Mouse (Mus musculus): ENCODE data around the gene Rchy1. TPM values are rescaled to one million over a fixed set of nuclear protein-coding genes. Genes with fewer than 3 reads are reported as not detected.
"Not testable (repeated sequence)": the region's sequence is repeated elsewhere in the genome, so short reads cannot be mapped to it uniquely, and the experiment has no call there.

The Rchy1 gene
- total RNA-seq, 2 experiments from 2014 or later = 50.2 to 52.5 TPM

GRCm38 (mm10) chr5:91960606-91961254 lies 2.1 kb downstream of the Rchy1 start:
- DNase-seq (ENCODE audit: low spot score in 2 of 2) = peak; percentile 47 to 79

DNA sequence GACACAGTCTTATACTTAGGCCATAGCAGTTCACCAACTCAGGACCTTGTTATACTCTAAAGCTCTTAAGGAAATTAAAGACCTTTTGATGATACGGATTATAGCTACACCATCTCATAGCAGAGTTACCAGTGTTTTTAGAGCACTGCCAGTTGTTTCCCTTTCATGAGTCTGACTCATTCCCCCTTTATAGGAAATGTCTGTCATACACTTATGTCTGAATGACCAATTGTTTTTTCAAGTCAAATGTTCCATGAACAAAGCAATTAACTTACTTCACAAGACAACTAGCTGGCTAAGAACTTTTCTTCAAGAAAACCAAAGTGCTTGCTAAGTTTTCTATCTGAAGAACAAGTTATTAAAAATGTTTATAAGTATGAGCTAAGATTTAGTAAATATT lies 2.9 kb downstream of the Rchy1 start:
- no peak for DNase-seq (ENCODE audit: low spot score in 2 of 2)

DNA sequence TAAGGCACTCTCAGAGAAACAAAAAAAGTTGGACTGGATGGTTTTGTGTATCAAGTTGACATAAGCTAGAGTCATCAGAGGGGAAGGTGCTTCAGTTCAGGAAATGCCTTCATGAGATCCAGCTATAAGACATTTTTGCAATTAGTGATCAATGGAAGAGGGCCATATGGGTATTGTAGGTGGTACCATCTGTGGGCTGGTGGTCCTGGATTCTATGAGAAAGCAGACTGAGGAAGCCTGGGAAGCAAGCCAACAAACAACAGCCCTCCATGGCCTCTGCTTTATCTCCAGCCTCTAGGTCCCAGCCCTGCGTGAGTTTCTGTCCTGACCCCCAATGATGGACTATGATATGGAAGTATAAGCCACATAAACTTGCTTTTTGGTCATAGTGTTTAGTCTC lies 3.8 kb downstream of the Rchy1 start:
- DNase-seq (ENCODE audit: low spot score in 2 of 2) = peak in 1 of 2 experiments; percentile 75

GRCm38 (mm10) chr5:91956991-91957760 lies 5.7 kb downstream of the Rchy1 start:
- DNase-seq (ENCODE audit: low spot score in 2 of 2) = no peak

DNA sequence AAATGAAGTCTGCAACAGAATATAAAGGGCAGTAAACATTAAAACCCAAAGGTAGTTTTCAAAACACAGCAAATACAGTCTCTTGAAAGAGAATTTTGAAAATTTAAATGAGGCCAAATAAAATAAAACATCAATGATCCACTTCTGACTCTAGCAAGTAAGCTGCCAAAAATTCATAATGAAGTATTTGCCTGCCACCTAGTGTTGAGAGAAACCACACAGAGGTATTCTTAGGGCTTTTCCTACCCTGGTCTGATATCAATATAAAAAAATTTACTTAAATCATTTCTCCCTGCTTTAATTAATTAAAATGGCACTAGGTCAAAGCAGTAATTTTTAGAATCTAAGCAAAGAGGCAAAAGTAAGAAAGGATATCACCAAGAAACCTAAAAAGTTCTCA lies 11.5 kb downstream of the Rchy1 start:
- DNase-seq (ENCODE audit: low spot score in 2 of 2) = peak in 1 of 2 experiments; percentile 47

DNA sequence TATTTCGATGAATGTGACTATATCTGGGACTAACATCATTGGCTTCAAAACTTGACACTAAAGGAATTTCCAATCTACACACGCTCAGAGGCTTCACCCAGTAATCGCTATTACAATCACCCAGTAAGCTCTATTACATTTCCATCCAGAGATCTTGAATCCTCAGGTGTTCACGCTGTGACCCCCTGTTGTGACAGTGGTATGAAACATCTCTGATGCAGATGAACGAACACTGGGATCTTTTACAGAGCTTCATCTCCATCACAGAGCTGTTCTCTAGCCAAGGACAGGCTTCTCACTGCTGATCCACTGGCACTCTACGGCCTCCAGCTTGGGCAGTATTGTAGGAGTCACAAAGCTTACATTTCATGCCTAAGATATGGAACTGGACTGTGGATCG lies 13.4 kb downstream of the Rchy1 start:
- DNase-seq (ENCODE audit: low spot score in 2 of 2) = no peak

GRCm38 (mm10) chr5:91947008-91947407 lies 15.9 kb downstream of the Rchy1 start:
- no peak for DNase-seq (ENCODE audit: low spot score in 2 of 2)

- DNase-seq (ENCODE audit: low spot score in 2 of 2) = not testable (repeated sequence)
These were observed 17.3 kb downstream of the Rchy1 start for GRCm38 (mm10) chr5:91945609-91946008.

DNA sequence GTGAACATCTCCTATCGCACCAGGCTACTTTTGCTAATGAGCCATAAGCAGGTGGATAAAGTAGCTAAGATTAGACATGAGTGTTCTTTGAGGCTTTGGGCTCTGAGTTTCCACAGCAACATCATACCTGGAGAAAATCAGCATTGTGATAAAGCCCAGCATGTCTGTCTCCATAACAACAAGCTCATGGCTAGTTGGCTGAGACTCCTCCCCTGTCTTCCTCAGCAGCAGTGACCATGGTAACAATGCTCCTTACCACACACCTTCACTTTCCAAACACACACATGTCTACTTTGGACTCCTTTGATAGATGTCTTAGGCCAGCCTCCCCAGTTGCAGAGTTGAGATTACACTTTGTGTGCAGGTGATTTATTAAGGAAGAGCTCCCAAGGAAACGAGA lies 49.6 kb downstream of the Rchy1 start:
- DNase-seq (ENCODE audit: low spot score in 2 of 2) = no peak

DNA sequence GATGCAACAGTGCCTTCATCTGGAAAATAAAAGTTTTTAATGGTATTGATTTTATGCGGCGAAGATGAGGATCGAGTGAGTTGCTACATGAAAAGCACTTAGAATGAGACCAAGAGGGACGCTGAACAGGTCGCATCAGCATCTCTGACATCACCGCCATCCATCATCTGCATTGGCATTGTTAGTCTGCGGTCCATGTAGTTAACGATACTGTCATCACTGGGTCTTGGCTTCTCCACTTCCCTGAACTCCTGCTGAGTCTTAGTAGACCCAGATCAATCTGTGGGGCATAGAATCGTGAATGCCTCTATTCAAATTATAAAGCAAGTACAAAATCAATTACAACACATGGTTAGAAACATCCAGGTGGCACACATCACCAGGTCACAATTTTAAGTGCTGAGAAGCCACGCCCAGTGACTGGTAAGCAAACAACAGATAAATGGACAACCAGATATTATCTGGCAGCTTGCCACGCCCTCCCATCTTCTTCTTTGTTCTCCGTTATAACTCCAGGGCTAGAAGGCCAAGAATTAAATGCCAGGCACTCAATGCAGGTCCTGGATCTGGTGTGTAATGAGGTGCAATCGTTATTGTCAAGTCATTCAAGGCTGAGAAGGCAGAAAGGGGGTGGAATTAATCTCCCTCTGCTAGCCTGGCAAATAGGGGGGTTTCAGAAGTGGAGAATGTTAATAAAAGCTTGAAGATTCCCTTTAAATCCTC lies 51.3 kb downstream of the Rchy1 start:
- no peak for DNase-seq (ENCODE audit: low spot score in 2 of 2)

DNA sequence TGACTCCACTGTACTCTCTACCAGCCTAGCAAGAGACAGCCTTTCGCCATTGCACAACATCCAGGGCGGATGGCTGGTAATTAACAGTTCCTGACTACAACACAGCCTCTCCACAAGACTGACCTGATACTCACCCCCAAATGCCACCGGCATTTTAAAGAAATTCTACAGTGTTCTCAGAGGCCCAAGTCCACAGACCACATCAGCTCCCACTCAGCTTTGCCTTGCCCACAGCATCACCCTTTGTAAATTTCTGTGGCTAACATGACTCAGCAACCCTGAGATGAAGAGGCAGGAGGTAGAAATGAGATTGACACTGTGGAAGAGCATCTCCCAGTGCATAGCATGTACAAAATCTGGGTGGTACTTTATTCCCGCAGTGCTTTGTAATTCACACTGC lies 52.3 kb downstream of the Rchy1 start:
- DNase-seq (ENCODE audit: low spot score in 2 of 2) = no peak

DNA sequence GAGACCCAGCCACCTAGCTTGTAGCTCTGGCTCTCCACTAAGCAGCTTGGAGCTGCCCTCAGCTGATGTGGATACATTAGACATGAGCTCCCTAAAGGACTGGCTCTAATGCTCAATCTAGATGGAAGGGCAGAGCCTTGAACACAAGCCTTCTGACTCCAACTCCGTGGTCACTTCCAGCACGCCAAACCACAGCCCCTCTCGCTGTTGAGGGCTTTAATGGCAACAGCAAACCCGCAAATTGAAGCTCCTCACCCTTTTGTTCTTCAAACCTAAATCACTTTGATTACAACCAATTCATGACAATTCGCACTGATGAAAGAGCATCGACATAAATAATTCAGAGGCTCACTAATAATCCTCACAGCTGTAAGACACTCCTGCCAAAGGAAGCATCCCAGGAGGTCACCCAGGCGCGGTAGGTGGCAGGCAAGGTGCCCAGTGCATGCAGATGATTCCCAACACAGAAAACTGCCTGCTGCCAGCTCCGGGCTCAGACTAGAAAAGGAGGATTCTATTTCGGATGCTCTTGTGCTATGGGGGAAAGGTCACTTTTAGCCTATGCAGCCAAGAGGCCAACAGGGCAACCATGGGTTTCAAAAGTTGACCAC lies 53.8 kb downstream of the Rchy1 start:
- DNase-seq (ENCODE audit: low spot score in 2 of 2) = no peak

Other genes with a start within 250 kb of the Rchy1 start
- gene Odaph, start 24.4 kb upstream of the Rchy1 start, total RNA-seq (2021) = not detected
- 10 to 100 TPM; 34.9 to 37.8 TPM for gene Cdkl2, start 80.8 kb upstream of the Rchy1 start, total RNA-seq (2021)
- gene G3bp2, start 120.7 kb upstream of the Rchy1 start, total RNA-seq (2021) = 100 to 1,000 TPM; 237 to 252 TPM
- gene Uso1, start 174.9 kb upstream of the Rchy1 start, total RNA-seq (2021) = 10 to 100 TPM; 80.8 to 82.3 TPM

All from layer of hippocampus, adult 18-20 months (tissue).